Mouse (Mus musculus): ENCODE measurements around the gene Traf3ip3. TPM values are rescaled to one million over a fixed set of nuclear protein-coding genes. Genes with fewer than 3 reads are reported as not detected.

Gene Traf3ip3
- polyA plus RNA-seq, 1 experiment from 2014 or later: 0.58 TPM

- Histone ChIP-seq H3K4me1 (peaks cover 43% of the 10 kb centered on the region), H3K4me3 (peak overlapping the region; percentile 78), H3K27ac (peak overlapping the region; percentile 71), H3K27me3 (no peaks in the 10 kb centered on the region), H3K4me2 (peak overlapping the region; percentile 70), H3K9me3 (replicated peaks) (no peaks in the 10 kb centered on the region), H3K36me3 (ENCODE audit: poor library complexity, severe bottlenecking) (no peaks in the 10 kb centered on the region), H3K9ac (peak overlapping the region; percentile 73)
- ATAC-seq: no peak
- 18% methylated on average over 9 of the region's 9 CpGs for WGBS
These were observed 27.7 kb downstream of the Traf3ip3 start for GRCm38 (mm10) chr1:193173810-193174129.

DNA sequence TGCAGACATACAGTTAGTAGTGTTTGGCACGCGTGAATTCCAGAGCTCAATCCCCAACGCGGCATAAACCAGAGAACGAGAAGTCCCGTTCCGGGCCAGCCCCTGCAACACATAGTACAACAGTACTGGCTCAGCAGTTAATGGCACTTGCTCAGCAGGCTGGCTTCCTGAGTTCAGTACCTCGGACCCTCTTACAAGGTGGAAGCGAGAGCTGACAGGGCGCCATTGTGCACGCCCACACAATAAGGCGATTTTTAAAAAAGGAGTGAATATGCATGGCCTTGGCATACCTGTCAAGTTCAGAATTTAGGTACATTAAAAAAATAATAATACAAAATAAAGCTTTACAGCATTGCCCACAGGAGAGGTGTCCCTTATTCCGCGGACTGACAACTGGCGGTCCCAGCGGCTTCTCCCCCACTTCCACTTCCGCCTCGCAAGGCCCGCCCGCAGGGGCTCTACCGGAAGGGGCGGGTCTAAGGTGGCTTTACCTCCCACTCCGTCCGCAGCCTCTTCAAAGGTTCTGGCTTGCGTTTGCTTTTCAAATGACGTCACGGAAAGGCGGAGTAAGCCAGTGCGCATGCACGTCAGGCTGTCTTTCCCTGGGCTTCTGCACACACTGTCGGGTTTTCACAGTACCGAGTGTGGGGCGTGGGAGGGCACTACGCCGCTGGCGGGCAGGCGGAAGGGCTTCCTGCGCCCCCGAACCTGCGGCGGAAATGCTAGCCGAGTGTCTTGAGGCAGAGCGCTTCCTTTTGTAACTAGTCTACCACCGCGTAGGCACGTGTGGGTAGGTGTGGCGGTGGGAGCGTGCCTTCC, 28.3 kb downstream of the Traf3ip3 start:
- peak overlapping the region; percentile 78 for H3K4me3 ChIP-seq
- H3K27me3 ChIP-seq: no peaks in the 10 kb centered on the region
- H3K4me1 ChIP-seq: peaks cover 43% of the 10 kb centered on the region
- peak overlapping the region; percentile 70 for H3K4me2 ChIP-seq
- no peaks in the 10 kb centered on the region for H3K36me3 ChIP-seq (ENCODE audit: poor library complexity, severe bottlenecking)
- H3K27ac ChIP-seq: peak overlapping the region; percentile 71
- under 1% methylated on average over 48 of the region's 48 CpGs for WGBS
- peak; percentile 99 for ATAC-seq
- no peaks in the 10 kb centered on the region for H3K9me3 ChIP-seq (replicated peaks)
- H3K9ac ChIP-seq: peak overlapping the region; percentile 89

- 71% methylated on average over 2 of the region's 2 CpGs for WGBS
- no peak overlapping the region for H3K27ac ChIP-seq
These were observed 31.6 kb downstream of the Traf3ip3 start for GRCm38 (mm10) chr1:193169856-193170255.

DNA sequence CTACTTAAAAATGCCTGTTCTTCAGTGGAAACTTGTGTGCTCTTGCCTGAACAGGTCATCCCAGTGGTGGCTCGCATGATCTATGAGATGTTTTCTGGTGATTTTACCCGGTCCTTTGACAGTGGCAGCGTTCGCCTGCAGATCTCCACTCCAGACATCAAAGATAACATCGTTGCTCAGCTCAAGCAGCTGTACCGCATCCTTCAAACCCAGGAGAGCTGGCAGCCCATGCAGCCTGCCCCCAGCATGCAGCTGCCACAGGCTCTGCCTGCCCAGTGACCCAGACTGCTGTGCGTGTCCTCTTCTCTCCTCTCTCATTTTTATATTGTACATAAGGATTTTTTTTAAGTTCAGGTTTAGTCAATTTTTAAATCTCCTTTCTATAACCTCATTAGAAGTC, 32.3 kb downstream of the Traf3ip3 start:
- Histone ChIP-seq H3K9me3 (replicated peaks) (no peaks in the 10 kb centered on the region), H3K4me3 (no peak overlapping the region), H3K27me3 (no peaks in the 10 kb centered on the region), H3K36me3 (ENCODE audit: poor library complexity, severe bottlenecking) (no peaks in the 10 kb centered on the region), H3K27ac (no peak overlapping the region), H3K9ac (no peak overlapping the region), H3K4me1 (peaks cover 28% of the 10 kb centered on the region), H3K4me2 (no peak overlapping the region)
- ATAC-seq: no peak
- WGBS: 92% methylated on average over 7 of the region's 7 CpGs

More at GRCm38 (mm10) chr1:193169856-193170255, 31.6 kb downstream of the Traf3ip3 start:
- Histone ChIP-seq H3K27me3 (no peaks in the 10 kb centered on the region), H3K4me1 (peaks cover 34% of the 10 kb centered on the region), H3K9ac (no peak overlapping the region), H3K4me2 (no peak overlapping the region), H3K4me3 (no peak overlapping the region), H3K36me3 (ENCODE audit: poor library complexity, severe bottlenecking) (no peaks in the 10 kb centered on the region), H3K9me3 (replicated peaks) (no peaks in the 10 kb centered on the region)
- no peak for ATAC-seq

DNA sequence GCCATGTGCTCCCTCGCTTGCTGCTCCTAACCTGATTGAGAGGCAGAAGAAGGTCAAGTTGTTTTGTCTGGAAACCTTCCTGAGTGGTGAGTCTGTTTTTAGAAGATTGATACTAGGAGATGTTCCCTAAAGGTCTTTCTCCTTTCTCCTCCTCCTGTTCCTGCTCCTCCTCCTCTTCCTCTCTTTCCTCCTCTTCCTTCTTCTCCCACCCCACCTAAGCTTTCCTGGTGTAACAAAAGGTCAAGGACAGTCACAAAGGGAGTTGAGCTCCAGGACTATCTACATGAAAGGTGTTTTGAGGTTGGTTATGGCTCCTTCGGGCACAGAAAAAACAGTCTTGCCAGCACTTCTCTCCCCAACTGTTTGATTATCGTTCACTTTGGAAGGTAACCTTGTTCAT, 33.8 kb downstream of the Traf3ip3 start, which contains the start of gene A130010J15Rik:
Gene A130010J15Rik (plus strand): TSS at position 301 of the 400 bp plus-strand sequence.
- H3K9me3 ChIP-seq (replicated peaks): no peaks in the 10 kb centered on the region
- no peak within 1 kb of the TSS for H3K4me2 ChIP-seq
- peaks cover 22% of the 10 kb centered on the region for H3K4me1 ChIP-seq
- no peak within 1 kb of the TSS for H3K9ac ChIP-seq
- no peak within 1 kb of the TSS for H3K4me3 ChIP-seq
- no peak for ATAC-seq
- 96% methylated on average over 3 of the region's 3 CpGs for WGBS
- H3K27ac ChIP-seq: no peak within 1 kb of the TSS
- no peaks in the 10 kb centered on the region for H3K36me3 ChIP-seq (ENCODE audit: poor library complexity, severe bottlenecking)
- H3K27me3 ChIP-seq: no peaks in the 10 kb centered on the region

GRCm38 (mm10) chr1:193160317-193161032, 41.0 kb downstream of the Traf3ip3 start:
- WGBS: 15% methylated on average over 18 of the region's 18 CpGs
- H3K36me3 ChIP-seq (ENCODE audit: poor library complexity, severe bottlenecking): no peaks in the 10 kb centered on the region
- no peak for ATAC-seq
- peaks cover 9% of the 10 kb centered on the region for H3K27me3 ChIP-seq
- H3K9me3 ChIP-seq (replicated peaks): no peaks in the 10 kb centered on the region
- H3K9ac ChIP-seq: peak overlapping the region; percentile 55; the same call in 1 of the 2 replicates
- H3K27ac ChIP-seq: no peak overlapping the region
- H3K4me3 ChIP-seq: no peak overlapping the region
- peaks cover 8% of the 10 kb centered on the region for H3K4me1 ChIP-seq
- H3K4me2 ChIP-seq: peak overlapping the region; percentile 45

DNA sequence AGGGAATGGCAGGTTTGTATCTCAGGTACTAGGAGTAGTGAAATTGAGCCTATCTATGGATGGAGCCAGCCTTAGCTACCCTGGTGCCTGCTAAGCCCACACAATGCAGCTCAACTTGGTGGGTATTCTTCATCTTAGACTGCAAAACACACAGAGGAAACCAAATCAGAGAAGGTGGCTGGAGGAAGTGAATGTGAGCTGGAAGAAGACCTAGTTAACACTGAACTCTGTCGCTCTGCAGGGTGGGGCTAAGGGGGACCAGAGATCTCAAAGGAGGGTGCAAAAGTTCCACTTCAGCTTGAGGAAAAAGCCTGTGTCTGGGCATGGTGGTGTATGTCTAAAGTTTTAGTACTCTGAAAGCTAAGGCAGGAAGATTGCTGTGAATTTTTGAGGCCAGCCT, 41.9 kb downstream of the Traf3ip3 start:
- 76% methylated on average over 1 of the region's 1 CpGs for WGBS
- no peak overlapping the region for H3K4me3 ChIP-seq
- no peaks in the 10 kb centered on the region for H3K9me3 ChIP-seq (replicated peaks)
- no peak overlapping the region for H3K27ac ChIP-seq
- ATAC-seq: no peak
- no peaks in the 10 kb centered on the region for H3K36me3 ChIP-seq (ENCODE audit: poor library complexity, severe bottlenecking)
- peaks cover 16% of the 10 kb centered on the region for H3K27me3 ChIP-seq
- no peak overlapping the region for H3K4me2 ChIP-seq
- H3K9ac ChIP-seq: no peak overlapping the region
- peaks cover 8% of the 10 kb centered on the region for H3K4me1 ChIP-seq

DNA sequence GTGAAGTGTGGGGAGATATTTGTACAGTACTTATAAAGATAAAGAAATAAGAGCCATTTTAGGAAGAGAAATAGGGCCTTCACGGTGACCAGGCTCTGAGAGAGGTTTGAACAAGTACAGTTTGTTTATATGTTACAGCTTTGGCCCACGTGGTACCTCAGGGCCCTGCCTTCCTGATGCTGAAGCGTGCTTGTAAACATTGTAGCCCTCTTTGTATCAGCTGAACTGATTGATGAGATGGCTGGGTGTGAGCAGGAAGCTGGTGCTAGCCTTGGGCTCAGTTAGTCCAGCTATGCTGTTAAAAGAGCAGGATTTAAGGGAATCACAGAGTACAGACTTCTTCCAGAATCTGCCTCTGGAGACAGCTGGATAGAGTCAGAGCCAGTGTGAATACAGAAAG, 42.3 kb downstream of the Traf3ip3 start:
- H3K9me3 ChIP-seq (replicated peaks): no peaks in the 10 kb centered on the region
- WGBS: 61% methylated on average over 3 of the region's 3 CpGs
- no peak for ATAC-seq
- no peak overlapping the region for H3K4me3 ChIP-seq
- peaks cover 21% of the 10 kb centered on the region for H3K27me3 ChIP-seq
- no peak overlapping the region for H3K27ac ChIP-seq
- H3K4me1 ChIP-seq: peaks cover 8% of the 10 kb centered on the region
- no peak overlapping the region for H3K9ac ChIP-seq
- no peak overlapping the region for H3K4me2 ChIP-seq
- H3K36me3 ChIP-seq (ENCODE audit: poor library complexity, severe bottlenecking): no peaks in the 10 kb centered on the region

- Histone ChIP-seq H3K9ac (no peak overlapping the region), H3K4me3 (no peak overlapping the region), H3K4me2 (no peak overlapping the region), H3K4me1 (peaks cover 12% of the 10 kb centered on the region), H3K27ac (no peak overlapping the region), H3K36me3 (ENCODE audit: poor library complexity, severe bottlenecking) (no peaks in the 10 kb centered on the region), H3K27me3 (peaks cover 41% of the 10 kb centered on the region), H3K9me3 (replicated peaks) (no peaks in the 10 kb centered on the region)
- 85% methylated on average over 8 of the region's 8 CpGs for WGBS
- ATAC-seq: no peak
These were observed 44.4 kb downstream of the Traf3ip3 start for GRCm38 (mm10) chr1:193157111-193157492.

GRCm38 (mm10) chr1:193156316-193157110, 45.0 kb downstream of the Traf3ip3 start:
- Histone ChIP-seq H3K9me3 (replicated peaks) (no peaks in the 10 kb centered on the region), H3K9ac (no peak overlapping the region), H3K27me3 (peaks cover 46% of the 10 kb centered on the region), H3K4me3 (no peak overlapping the region), H3K4me2 (no peak overlapping the region), H3K4me1 (peaks cover 12% of the 10 kb centered on the region), H3K36me3 (ENCODE audit: poor library complexity, severe bottlenecking) (no peaks in the 10 kb centered on the region), H3K27ac (no peak overlapping the region)
- 82% methylated on average over 15 of the region's 15 CpGs for WGBS
- no peak for ATAC-seq

DNA sequence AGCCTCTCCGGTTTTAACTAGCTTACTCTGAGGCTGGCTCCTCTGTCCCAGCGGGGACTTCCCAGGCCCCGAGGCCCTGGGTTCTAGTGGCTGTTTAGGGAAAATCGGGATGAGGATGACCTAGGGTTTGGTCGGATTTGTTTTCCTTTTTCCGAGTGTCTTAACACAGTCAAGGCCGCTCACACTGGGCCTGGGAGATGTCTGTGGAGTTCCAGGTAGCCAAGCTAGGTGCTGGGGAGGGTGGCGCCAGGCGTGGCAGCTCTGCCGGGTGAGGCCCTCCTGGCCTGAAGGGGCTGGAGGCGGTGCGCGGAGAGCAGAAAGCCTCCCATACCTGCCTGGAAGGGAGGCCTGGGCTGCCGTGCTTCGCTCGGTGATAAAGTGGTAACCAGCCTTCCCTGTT, 47.9 kb downstream of the Traf3ip3 start:
- Histone ChIP-seq H3K9ac (no peak overlapping the region), H3K4me1 (peaks cover 4% of the 10 kb centered on the region), H3K27ac (no peak overlapping the region), H3K27me3 (peaks cover 48% of the 10 kb centered on the region), H3K4me3 (no peak overlapping the region), H3K36me3 (ENCODE audit: poor library complexity, severe bottlenecking) (no peaks in the 10 kb centered on the region), H3K9me3 (replicated peaks) (no peaks in the 10 kb centered on the region), H3K4me2 (no peak overlapping the region)
- no peak for ATAC-seq
- 25% methylated on average over 16 of the region's 16 CpGs for WGBS

GRCm38 (mm10) chr1:193152872-193153271, 48.6 kb downstream of the Traf3ip3 start, which contains the start of gene Irf6:
Gene Irf6 (plus strand): TSS chr1:193153111.
- Histone ChIP-seq H3K9me3 (replicated peaks) (no peaks in the 10 kb centered on the region), H3K36me3 (ENCODE audit: poor library complexity, severe bottlenecking) (no peaks in the 10 kb centered on the region), H3K27me3 (peaks cover 48% of the 10 kb centered on the region), H3K4me2 (peak within 1 kb of the TSS; percentile 54), H3K9ac (peak within 1 kb of the TSS; percentile 9; the same call in 1 of the 2 replicates), H3K4me1 (peaks cover 4% of the 10 kb centered on the region), H3K27ac (no peak within 1 kb of the TSS), H3K4me3 (peak within 1 kb of the TSS; percentile 25)
- ATAC-seq: peak; percentile 48; the same call in 1 of the 2 replicates
- under 1% methylated on average over 30 of the region's 30 CpGs for WGBS

Measured in forebrain, embryonic 13.5 days (tissue).